Mouse (Mus musculus): Measurements from ENCODE around the gene 4930519P11Rik.

4930519P11Rik gene

GRCm38 (mm10) chr2:154613118-154614115 is at the start of gene 4930519P11Rik, which contains the start of gene Zfp341:
Gene 4930519P11Rik (minus strand): TSS chr2:154613437.
Gene Zfp341 (plus strand): TSS chr2:154613297.
- DNase-seq = peak; percentile 96

- DNase-seq = no peak
These were observed 46.4 kb upstream of the 4930519P11Rik start for GRCm38 (mm10) chr2:154659531-154660074.

GRCm38 (mm10) chr2:154659070-154659469 is 45.8 kb upstream of the 4930519P11Rik start:
- no peak for DNase-seq

- no peak for DNase-seq
These were observed 44.4 kb upstream of the 4930519P11Rik start for GRCm38 (mm10) chr2:154657486-154658237.

GRCm38 (mm10) chr2:154656710-154657485 is 43.7 kb upstream of the 4930519P11Rik start:
- peak; percentile 97 to 98 for DNase-seq

GRCm38 (mm10) chr2:154655878-154656414 is 42.7 kb upstream of the 4930519P11Rik start:
- DNase-seq = no peak

GRCm38 (mm10) chr2:154654976-154655375 is 41.7 kb upstream of the 4930519P11Rik start:
- no peak for DNase-seq

GRCm38 (mm10) chr2:154651363-154651762 is 38.1 kb upstream of the 4930519P11Rik start, which contains the start of gene Chmp4b:
Gene Chmp4b (plus strand): TSS chr2:154651705.
- no peak for DNase-seq

GRCm38 (mm10) chr2:154650404-154650803 is 37.2 kb upstream of the 4930519P11Rik start:
- no peak for DNase-seq

- peak; percentile 63 for DNase-seq
These were observed 34.8 kb upstream of the 4930519P11Rik start for GRCm38 (mm10) chr2:154648086-154648485.

GRCm38 (mm10) chr2:154646634-154647033 is 33.4 kb upstream of the 4930519P11Rik start:
- peak; percentile 53 to 63 for DNase-seq

- DNase-seq = no peak
These were observed 29.6 kb upstream of the 4930519P11Rik start for GRCm38 (mm10) chr2:154642712-154643385.

- no peak for DNase-seq
These were observed 28.8 kb upstream of the 4930519P11Rik start for GRCm38 (mm10) chr2:154642005-154642459.

- no peak for DNase-seq
These were observed 27.9 kb upstream of the 4930519P11Rik start for GRCm38 (mm10) chr2:154641176-154641575.

GRCm38 (mm10) chr2:154639115-154639514 is 25.9 kb upstream of the 4930519P11Rik start:
- no peak for DNase-seq

GRCm38 (mm10) chr2:154638521-154638920 is 25.3 kb upstream of the 4930519P11Rik start:
- DNase-seq = no peak

- peak; percentile 70 to 75 for DNase-seq
These were observed 22.6 kb upstream of the 4930519P11Rik start for GRCm38 (mm10) chr2:154635826-154636225.

- DNase-seq = no peak
These were observed 20.8 kb upstream of the 4930519P11Rik start for GRCm38 (mm10) chr2:154633876-154634644.

- DNase-seq = no peak
These were observed 20.0 kb upstream of the 4930519P11Rik start for GRCm38 (mm10) chr2:154633039-154633742.

Data from cerebellum, postnatal 10 days (tissue).